Mouse (Mus musculus): Measurements from ENCODE around the gene Zfyve28.

DNA sequence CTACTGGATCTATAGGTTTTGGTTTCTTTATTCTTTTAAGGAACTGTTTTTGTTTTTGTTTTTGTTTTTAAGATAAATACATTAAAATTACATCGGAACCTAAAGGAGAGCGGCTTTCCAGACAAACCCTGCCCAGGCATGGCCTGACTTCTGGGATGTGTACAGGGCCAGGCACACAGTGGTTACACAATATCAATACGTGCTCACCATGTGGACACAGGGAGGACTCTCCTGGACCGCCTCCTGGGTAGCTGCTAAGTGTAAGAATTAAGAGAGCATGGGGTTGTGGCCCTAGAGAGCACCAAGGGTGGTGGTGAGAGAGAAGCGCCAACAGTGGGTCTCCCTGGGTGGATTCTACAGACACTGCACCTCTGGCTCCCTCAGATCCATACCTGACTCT lies 58.7 kb downstream of the Zfyve28 start:
- TF ChIP-seq CTCF (IDR thresholded peaks at IDR 0.05; ENCODE audit: low read depth) (no peak), EP300 (IDR thresholded peaks at IDR 0.05; ENCODE audit: low read depth) (no peak)
